Mouse (Mus musculus) lung, postnatal 0 days (tissue): Measurements from ENCODE around the gene Tbccd1.

ENCODE experiments used
- CTCF ChIP-seq: IDR thresholded peaks from 2 replicates; pipeline ENCODE4 v1.5.1; 2016; ENCODE audit warnings: antibody characterized with exemption, mild to moderate bottlenecking
- EP300 ChIP-seq: IDR thresholded peaks from 2 replicates; pipeline ENCODE4 v1.6.1; 2016; ENCODE audit warnings: antibody characterized with exemption, mild to moderate bottlenecking, control low read depth

DNA sequence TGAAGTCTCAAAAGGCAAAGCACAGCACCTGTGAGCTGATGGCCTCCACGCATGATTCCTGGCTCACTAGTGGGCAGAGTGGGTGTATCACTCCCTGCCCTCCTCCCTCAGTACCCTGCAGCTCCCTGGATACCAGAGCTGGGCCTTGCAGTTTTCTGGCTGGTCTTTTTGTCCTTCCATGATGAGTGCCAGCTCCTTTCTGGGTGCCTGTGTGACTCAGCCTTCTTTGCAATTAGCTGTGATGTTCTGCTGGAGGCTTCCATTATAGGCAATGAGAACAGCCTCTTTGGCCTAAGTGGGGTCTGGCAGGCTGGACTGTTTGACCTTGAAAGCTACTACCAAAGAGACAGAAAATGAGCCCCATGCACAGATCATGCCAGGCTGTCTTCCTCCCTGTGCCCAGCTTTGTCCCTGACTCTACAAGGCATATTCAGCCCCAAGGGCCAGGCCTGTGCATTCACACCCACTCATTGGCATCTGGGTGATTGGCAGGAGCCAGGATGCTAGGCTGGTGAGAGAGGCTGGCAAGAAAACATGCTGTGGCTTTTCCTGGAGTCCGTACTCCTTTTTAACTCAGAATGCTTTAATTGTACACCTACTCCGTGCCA is 78.1 kb downstream of the Tbccd1 start:
- TF ChIP-seq CTCF, result no peak
- TF ChIP-seq EP300, result no peak
